Mouse (Mus musculus) right cerebral cortex, adult 2 months (tissue): Measurements from ENCODE around the gene Slc35b1.

Experiments used
- DNase-seq, 2 experiments: peaks; one replicate each; pipeline ENCODE4 v3.0.0; 2021 to 2022; ENCODE audit warnings: low spot score in 2 of 2

The Slc35b1 gene

DNA sequence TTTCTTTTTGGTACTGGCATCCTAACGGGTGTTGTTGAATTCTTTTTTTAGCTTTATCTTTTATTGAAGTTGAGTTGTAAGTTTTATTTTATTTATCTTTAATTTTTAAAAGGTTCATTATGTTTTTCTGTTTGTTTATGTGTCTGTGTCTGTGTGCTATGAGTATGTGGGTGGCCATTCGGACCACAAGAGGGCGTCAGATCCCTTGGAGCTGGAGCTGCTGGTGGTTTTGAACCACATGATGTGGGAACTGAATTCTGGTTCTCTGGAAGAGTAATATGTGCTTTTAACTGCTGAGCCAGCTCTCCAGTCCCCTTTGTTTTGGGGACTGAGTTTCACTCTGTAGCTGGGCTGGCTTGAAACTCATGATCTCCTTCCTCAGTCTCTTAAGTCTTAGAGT lies 39.0 kb downstream of the Slc35b1 start:
- no peak for DNase-seq

DNA sequence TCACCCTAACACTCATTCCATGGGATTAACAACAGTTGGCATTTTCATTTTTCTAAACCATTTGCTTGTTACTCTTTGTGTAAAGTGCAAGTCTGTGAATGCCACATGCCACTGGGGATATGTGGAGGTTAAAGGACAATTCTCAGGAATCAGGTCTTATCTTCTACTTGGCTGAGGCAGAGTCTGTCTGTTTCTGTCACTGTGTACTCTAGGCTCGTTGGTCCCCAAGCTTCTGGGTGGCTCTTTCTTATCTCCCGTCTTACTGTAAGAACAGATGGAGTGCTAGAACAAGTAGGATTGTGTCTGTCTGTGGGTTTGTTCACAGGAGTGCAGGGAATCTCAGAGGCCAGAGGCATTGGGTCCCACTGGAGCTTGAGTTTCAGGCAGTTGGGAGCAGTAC lies 46.9 kb downstream of the Slc35b1 start:
- DNase-seq, result no peak

DNA sequence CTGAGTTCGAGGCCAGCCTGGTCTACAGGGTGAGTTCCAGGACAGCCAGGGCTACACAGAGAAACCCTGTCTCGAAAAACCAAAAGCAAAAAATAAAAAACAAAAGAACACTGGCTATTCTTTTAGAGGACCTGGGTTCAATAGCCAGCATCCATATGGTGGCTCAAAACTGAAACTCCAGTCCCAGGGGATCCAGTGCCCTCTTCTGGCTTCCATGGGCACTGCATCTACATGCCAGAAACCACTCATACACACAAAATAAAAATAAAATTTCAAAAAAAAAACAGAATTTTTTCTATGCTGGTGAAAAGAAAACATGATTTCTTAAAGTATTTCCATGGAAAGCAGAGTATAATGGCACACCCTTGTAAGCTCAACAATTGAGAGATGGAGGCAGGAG lies 47.7 kb downstream of the Slc35b1 start:
- no peak for DNase-seq
